Mouse (Mus musculus): ENCODE measurements around the gene B3gnt2. TPM values are rescaled to one million over a fixed set of nuclear protein-coding genes. Genes with fewer than 3 reads are reported as not detected.

Gene B3gnt2
- total RNA-seq, 2 experiments from 2014 or later: 8.1 to 16.0 TPM

- intact Hi-C loops (cut with DNase I): no loop called here
- peak in 1 of 2 experiments; percentile 35 for DNase-seq (ENCODE audit: extremely low spot score in 1 of 2, low spot score in 2 of 2)
Measured at GRCm38 (mm10) chr11:22874747-22875146, 14.0 kb upstream of the B3gnt2 start.

GRCm38 (mm10) chr11:22873383-22873782 is 12.6 kb upstream of the B3gnt2 start:
- DNase-seq (ENCODE audit: extremely low spot score in 1 of 2, low spot score in 2 of 2): peak in 1 of 2 experiments; percentile 40
- intact Hi-C loops (cut with DNase I): no loop called here

- intact Hi-C loops (cut with DNase I): no loop called here
- DNase-seq (ENCODE audit: extremely low spot score in 1 of 2, low spot score in 2 of 2): no peak
Measured at GRCm38 (mm10) chr11:22872307-22872680, 11.5 kb upstream of the B3gnt2 start.

- intact Hi-C loops (cut with DNase I): no loop called here
- no peak for DNase-seq (ENCODE audit: extremely low spot score in 1 of 2, low spot score in 2 of 2)
Measured at GRCm38 (mm10) chr11:22871628-22872306, 11.0 kb upstream of the B3gnt2 start.

GRCm38 (mm10) chr11:22868582-22868981 is 7.8 kb upstream of the B3gnt2 start:
- intact Hi-C loops (cut with DNase I): no loop called here
- no peak for DNase-seq (ENCODE audit: extremely low spot score in 1 of 2, low spot score in 2 of 2)

GRCm38 (mm10) chr11:22867691-22868090 is 6.9 kb upstream of the B3gnt2 start:
- no peak for DNase-seq (ENCODE audit: extremely low spot score in 1 of 2, low spot score in 2 of 2)
- intact Hi-C loops (cut with DNase I): no loop called here

GRCm38 (mm10) chr11:22865635-22866246 is 5.0 kb upstream of the B3gnt2 start:
- intact Hi-C loops (cut with DNase I): no loop called here
- DNase-seq (ENCODE audit: extremely low spot score in 1 of 2, low spot score in 2 of 2): no peak

GRCm38 (mm10) chr11:22864305-22865060 is 3.7 kb upstream of the B3gnt2 start:
- intact Hi-C loops (cut with DNase I): loop anchor here (5.0 kb wide), 2 partner anchors 93 to 232 kb away; no protein-coding TSS in a partner anchor
- DNase-seq (ENCODE audit: extremely low spot score in 1 of 2, low spot score in 2 of 2): no peak

GRCm38 (mm10) chr11:22863581-22863980 is 2.8 kb upstream of the B3gnt2 start:
- no peak for DNase-seq (ENCODE audit: extremely low spot score in 1 of 2, low spot score in 2 of 2)
- intact Hi-C loops (cut with DNase I): loop anchor here (5.0 kb wide), 2 partner anchors 94 to 231 kb away; no protein-coding TSS in a partner anchor

GRCm38 (mm10) chr11:22861315-22861714 is 554 bp upstream of the B3gnt2 start:
- DNase-seq (ENCODE audit: extremely low spot score in 1 of 2, low spot score in 2 of 2): no peak
- intact Hi-C loops (cut with DNase I): loop anchor here (5.0 kb wide), 2 partner anchors 96 to 229 kb away; no protein-coding TSS in a partner anchor

GRCm38 (mm10) chr11:22859633-22860334 is 977 bp downstream of the B3gnt2 start:
- DNase-seq (ENCODE audit: extremely low spot score in 1 of 2, low spot score in 2 of 2): peak; percentile 45 to 93
- intact Hi-C loops (cut with DNase I): loop anchor here (5.0 kb wide), 3 partner anchors 98 to 227 kb away; no protein-coding TSS in a partner anchor

- no peak for DNase-seq (ENCODE audit: extremely low spot score in 1 of 2, low spot score in 2 of 2)
- intact Hi-C loops (cut with DNase I): loop anchor here (5.0 kb wide), 1 partner anchor 108 kb away; no protein-coding TSS in a partner anchor
Measured at GRCm38 (mm10) chr11:22859301-22859632, 1.5 kb downstream of the B3gnt2 start.

GRCm38 (mm10) chr11:22858441-22859300 is 2.1 kb downstream of the B3gnt2 start:
- peak in 1 of 2 experiments; percentile 35 for DNase-seq (ENCODE audit: extremely low spot score in 1 of 2, low spot score in 2 of 2)
- intact Hi-C loops (cut with DNase I): loop anchor here (5.0 kb wide), 1 partner anchor 109 kb away; no protein-coding TSS in a partner anchor

GRCm38 (mm10) chr11:22857705-22858440 is 2.9 kb downstream of the B3gnt2 start:
- peak in 1 of 2 experiments; percentile 38 for DNase-seq (ENCODE audit: extremely low spot score in 1 of 2, low spot score in 2 of 2)
- intact Hi-C loops (cut with DNase I): loop anchor here (5.0 kb wide), 1 partner anchor 109 kb away; no protein-coding TSS in a partner anchor

GRCm38 (mm10) chr11:22857106-22857704 is 3.6 kb downstream of the B3gnt2 start:
- intact Hi-C loops (cut with DNase I): loop anchor here (5.0 kb wide), 1 partner anchor 110 kb away; no protein-coding TSS in a partner anchor
- DNase-seq (ENCODE audit: extremely low spot score in 1 of 2, low spot score in 2 of 2): no peak

GRCm38 (mm10) chr11:22856371-22856965 is 4.3 kb downstream of the B3gnt2 start:
- DNase-seq (ENCODE audit: extremely low spot score in 1 of 2, low spot score in 2 of 2): no peak
- intact Hi-C loops (cut with DNase I): loop anchor here (5.0 kb wide), 1 partner anchor 111 kb away; no protein-coding TSS in a partner anchor

Data from left cerebral cortex, postnatal 10 days (tissue).